Mouse (Mus musculus) stomach, embryonic 15.5 days (tissue): ENCODE measurements at regions not wholly inside any gene's neighbourhood (a gene's known extent, or its start where the extent isn't known, plus 50 kb on each side); places are given as distances from the start of the nearest gene placed in this dataset.

Experiments
- ATAC-seq: fragments of 200-750 bp; cut with Nextera tagmentation; 2 replicates; pipeline ENCODE4 v1.8.0; 2017; ENCODE audit warnings: low read depth, moderate number of reproducible peaks, moderate TSS enrichment; ENCODE audit not compliant: insufficient read depth, low FRiP score
- H3K27ac ChIP-seq: fragments of 300-500 bp; sonication (generic); 2 replicates; pipeline ENCODE4 v1.5.1; 2015; ENCODE audit warnings: mild to moderate bottlenecking, inconsistent platforms
- H3K27me3 ChIP-seq: fragments of 300-500 bp; sonication (generic); replicated peaks from 2 replicates; pipeline ENCODE4 v1.6.1; 2015; ENCODE audit warnings: inconsistent platforms
- H3K36me3 ChIP-seq: fragments of 300-500 bp; sonication (generic); 2 replicates; pipeline ENCODE4 v1.6.1; 2015; ENCODE audit warnings: inconsistent platforms
- H3K4me1 ChIP-seq: fragments of 300-500 bp; sonication (generic); 2 replicates; pipeline ENCODE4 v1.6.1; 2015; ENCODE audit warnings: inconsistent platforms
- H3K4me2 ChIP-seq: fragments of 300-500 bp; sonication (generic); 2 replicates; pipeline ENCODE4 v1.6.1; 2015; ENCODE audit warnings: mild to moderate bottlenecking, inconsistent platforms
- H3K4me3 ChIP-seq: fragments of 300-500 bp; sonication (generic); replicated peaks from 2 replicates; pipeline ENCODE4 v1.5.1; 2015; ENCODE audit warnings: inconsistent platforms
- H3K9ac ChIP-seq: fragments of 300-500 bp; sonication (generic); 2 replicates; pipeline ENCODE4 v1.6.1; 2015; ENCODE audit warnings: inconsistent platforms
- H3K9me3 ChIP-seq: fragments of 300-500 bp; sonication (generic); 2 replicates; pipeline ENCODE4 v1.6.1; 2016; ENCODE audit warnings: inconsistent platforms
- WGBS: fragments of 180-500 bp; shearing (Covaris S2); methylation state at CpG from one replicate; pipeline ENCODE4 v1.1.7; 2015; 5-methylcytosine and 5-hydroxymethylcytosine counted together

GRCm38 (mm10) chr17:7656503-7656902, 170.6 kb downstream of the Fndc1 start:
- no peaks in the 10 kb centered on the region for H3K4me1 ChIP-seq
- no peaks in the 10 kb centered on the region for H3K36me3 ChIP-seq
- no peaks in the 10 kb centered on the region for H3K9me3 ChIP-seq
- no peak overlapping the region for H3K27ac ChIP-seq
- no peak overlapping the region for H3K4me3 ChIP-seq
- no peak for ATAC-seq
- H3K27me3 ChIP-seq = no peaks in the 10 kb centered on the region
- no peak overlapping the region for H3K9ac ChIP-seq
- no peak overlapping the region for H3K4me2 ChIP-seq
- WGBS = 63% methylated on average over 1 of the region's 1 CpGs

DNA sequence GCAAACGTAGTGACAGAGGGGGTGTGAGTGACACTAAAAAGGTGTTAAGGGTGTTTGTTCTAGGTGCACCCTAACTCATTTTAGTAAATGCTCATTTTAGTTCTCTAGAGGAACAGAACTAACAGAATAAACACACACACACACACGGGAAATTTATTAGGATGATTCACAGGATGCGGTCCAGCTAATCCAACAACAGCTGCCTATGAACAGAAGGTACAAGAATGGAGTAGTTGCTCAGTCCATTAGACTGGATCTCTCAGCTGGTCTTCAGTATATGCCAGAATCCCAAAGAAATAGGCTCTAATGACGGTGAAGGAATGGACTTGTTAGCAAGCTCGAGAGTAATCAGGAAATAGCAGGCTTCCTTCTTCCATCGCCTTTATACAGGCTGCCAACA, 171.1 kb downstream of the Fndc1 start:
- H3K27me3 ChIP-seq = no peaks in the 10 kb centered on the region
- no peak for ATAC-seq
- 86% methylated on average over 6 of the region's 6 CpGs for WGBS

DNA sequence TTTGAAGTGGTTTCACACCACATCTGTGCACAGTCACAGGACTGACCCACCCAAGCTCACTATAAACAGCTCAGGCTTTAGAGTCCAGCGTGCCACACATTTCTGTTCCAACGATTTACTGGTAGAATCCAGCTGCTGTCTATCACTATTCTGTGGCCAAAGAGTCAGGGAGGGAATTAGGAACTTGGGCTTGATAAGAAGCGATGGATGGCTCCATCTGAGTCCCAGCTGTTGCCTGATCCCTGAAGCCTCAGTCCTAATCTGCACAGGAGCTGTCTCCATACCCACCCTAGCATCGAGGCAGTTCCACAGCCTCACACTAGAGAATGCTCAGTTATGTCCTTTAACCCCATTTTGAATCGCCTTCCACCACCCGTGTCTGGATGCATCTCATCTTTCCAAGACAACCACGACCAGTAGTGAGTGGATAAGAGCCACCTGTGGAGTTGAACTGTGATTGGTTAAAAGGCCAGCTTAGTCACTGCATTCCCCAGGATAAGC, 173.0 kb downstream of the Fndc1 start:
- Histone ChIP-seq H3K4me3 (no peak overlapping the region), H3K4me2 (no peak overlapping the region), H3K4me1 (no peaks in the 10 kb centered on the region), H3K9me3 (no peaks in the 10 kb centered on the region), H3K27ac (no peak overlapping the region), H3K27me3 (no peaks in the 10 kb centered on the region), H3K36me3 (no peaks in the 10 kb centered on the region), H3K9ac (no peak overlapping the region)
- ATAC-seq = peak; percentile 82
- 28% methylated on average over 7 of the region's 7 CpGs for WGBS

More for the DNA sequence above, 171.1 kb downstream of the Fndc1 start:
- Histone ChIP-seq H3K4me2 (no peak overlapping the region), H3K27ac (no peak overlapping the region), H3K36me3 (no peaks in the 10 kb centered on the region), H3K9me3 (no peaks in the 10 kb centered on the region), H3K4me3 (no peak overlapping the region), H3K9ac (no peak overlapping the region), H3K4me1 (no peaks in the 10 kb centered on the region)

DNA sequence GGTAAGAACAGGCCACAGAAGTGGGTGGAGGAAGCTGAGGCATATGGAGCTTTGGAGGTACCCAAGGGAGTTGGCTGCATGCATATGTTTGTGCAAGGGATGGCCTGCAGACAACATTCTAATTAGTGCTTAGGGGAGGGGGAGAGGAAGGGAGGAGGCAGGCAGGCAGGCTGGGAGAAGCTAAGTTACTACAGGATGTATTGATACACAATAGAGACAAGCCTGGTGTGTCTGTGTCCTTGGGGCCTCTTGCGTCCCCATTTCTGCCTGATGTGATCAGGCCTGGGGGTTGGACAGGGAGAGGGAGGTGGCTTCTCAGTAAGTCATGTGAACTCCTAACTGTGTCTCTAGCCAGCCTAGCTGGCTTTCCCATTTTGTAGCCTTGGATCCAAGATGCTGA, 175.1 kb downstream of the Fndc1 start:
- Histone ChIP-seq H3K27ac (no peak overlapping the region), H3K4me1 (no peaks in the 10 kb centered on the region), H3K9me3 (no peaks in the 10 kb centered on the region), H3K4me2 (no peak overlapping the region), H3K36me3 (no peaks in the 10 kb centered on the region), H3K9ac (no peak overlapping the region), H3K4me3 (no peak overlapping the region), H3K27me3 (no peaks in the 10 kb centered on the region)
- no peak for ATAC-seq
- 71% methylated on average over 1 of the region's 1 CpGs for WGBS

GRCm38 (mm10) chr17:7650417-7650816, 176.7 kb downstream of the Fndc1 start:
- no peak overlapping the region for H3K27ac ChIP-seq
- no peak for ATAC-seq
- WGBS = 82% methylated on average over 4 of the region's 4 CpGs
- H3K27me3 ChIP-seq = no peaks in the 10 kb centered on the region
- no peak overlapping the region for H3K4me2 ChIP-seq
- no peak overlapping the region for H3K9ac ChIP-seq
- no peaks in the 10 kb centered on the region for H3K4me1 ChIP-seq
- H3K4me3 ChIP-seq = no peak overlapping the region
- H3K36me3 ChIP-seq = no peaks in the 10 kb centered on the region
- no peaks in the 10 kb centered on the region for H3K9me3 ChIP-seq

DNA sequence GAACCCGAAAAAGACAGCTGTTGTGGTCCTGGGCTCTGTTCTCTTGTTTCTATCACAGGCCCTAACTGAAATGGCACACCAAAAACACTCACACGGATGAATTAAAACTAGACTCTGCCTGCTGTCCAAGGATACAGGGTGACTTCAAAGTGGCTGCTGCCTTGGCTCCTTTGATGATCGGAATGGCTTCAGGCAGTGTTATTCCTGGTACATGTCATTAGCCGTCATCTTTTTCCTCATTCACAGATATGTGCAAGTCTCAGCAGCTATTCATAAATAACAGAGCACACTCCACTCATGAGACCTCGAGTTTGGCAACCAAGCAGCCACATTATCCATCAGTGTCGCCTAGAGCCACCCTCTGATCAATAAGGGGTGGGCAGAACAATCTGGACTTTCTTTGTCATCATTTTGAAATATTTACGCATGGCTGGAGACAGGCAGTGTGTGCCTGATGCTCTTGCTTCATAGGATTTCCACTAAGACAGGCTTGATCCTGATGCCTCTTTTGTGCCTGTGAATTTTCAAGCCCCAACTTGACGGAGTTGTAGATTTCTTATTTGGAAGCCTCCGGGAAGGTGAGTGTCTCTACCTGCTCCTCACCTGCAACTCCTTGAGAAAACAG, 182.1 kb downstream of the Fndc1 start:
- Histone ChIP-seq H3K36me3 (no peaks in the 10 kb centered on the region), H3K9ac (no peak overlapping the region), H3K4me1 (0 out of 2 replicates have a peak, but pooled peaks cover 9% of the 10 kb centered on the region), H3K9me3 (no peaks in the 10 kb centered on the region), H3K4me2 (no peak overlapping the region), H3K4me3 (no peak overlapping the region), H3K27me3 (no peaks in the 10 kb centered on the region), H3K27ac (no peak overlapping the region)
- 56% methylated on average over 9 of the region's 9 CpGs for WGBS
- ATAC-seq = no peak

DNA sequence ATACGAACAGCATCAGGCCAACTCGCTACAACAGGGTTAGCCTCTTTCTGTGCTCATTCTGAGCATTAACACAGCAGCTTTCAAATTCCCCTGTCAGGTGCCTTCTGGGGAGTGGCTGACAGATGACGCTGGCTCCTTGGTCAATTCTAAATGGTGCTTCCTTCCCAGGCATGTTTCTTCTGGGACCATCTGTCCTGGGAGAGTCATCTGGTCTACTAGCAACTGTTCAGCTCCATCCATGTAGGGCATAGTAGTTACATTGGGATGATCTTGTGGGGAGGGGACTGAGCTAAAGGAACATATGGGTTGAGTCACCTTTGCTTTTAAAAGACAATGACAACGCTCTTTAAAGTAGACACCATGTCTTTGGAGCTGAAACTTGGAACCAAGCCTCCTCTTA, 183.5 kb downstream of the Fndc1 start:
- ATAC-seq = no peak
- Histone ChIP-seq H3K36me3 (no peaks in the 10 kb centered on the region), H3K4me2 (no peak overlapping the region), H3K4me1 (0 out of 2 replicates have a peak, but pooled peaks cover 9% of the 10 kb centered on the region), H3K27me3 (no peaks in the 10 kb centered on the region), H3K4me3 (no peak overlapping the region), H3K9ac (no peak overlapping the region), H3K27ac (no peak overlapping the region), H3K9me3 (no peaks in the 10 kb centered on the region)
- WGBS = 92% methylated on average over 4 of the region's 4 CpGs

DNA sequence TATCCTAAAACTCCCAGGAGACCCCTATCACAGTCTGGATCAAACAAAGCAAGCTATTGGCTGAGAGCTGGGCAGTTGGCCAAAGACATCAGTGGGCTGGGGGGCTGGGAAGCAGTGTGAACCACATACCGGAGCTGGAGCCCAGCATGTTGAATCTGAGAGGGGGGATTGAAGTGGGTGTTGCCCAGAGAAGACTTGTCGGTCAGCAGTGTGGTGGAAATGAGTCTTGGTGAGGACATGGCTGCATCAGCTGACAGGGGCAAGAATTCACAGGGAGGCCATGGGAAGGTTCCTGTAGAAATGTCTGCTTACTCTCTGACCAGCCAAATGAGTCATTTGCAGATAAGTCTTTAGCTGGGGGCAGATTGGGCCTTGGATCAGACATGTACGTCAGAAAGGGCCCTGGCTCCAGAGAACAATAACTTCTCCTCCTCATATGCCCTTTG, 184.6 kb downstream of the Fndc1 start:
- Histone ChIP-seq H3K27ac (no peak overlapping the region), H3K27me3 (no peaks in the 10 kb centered on the region), H3K36me3 (no peaks in the 10 kb centered on the region), H3K4me1 (0 out of 2 replicates have a peak, but pooled peaks cover 9% of the 10 kb centered on the region), H3K4me2 (no peak overlapping the region), H3K9ac (no peak overlapping the region), H3K4me3 (no peak overlapping the region), H3K9me3 (no peaks in the 10 kb centered on the region)
- WGBS = 25% methylated on average over 3 of the region's 3 CpGs
- ATAC-seq = peak; percentile 47; the same call in 1 of the 2 replicates

DNA sequence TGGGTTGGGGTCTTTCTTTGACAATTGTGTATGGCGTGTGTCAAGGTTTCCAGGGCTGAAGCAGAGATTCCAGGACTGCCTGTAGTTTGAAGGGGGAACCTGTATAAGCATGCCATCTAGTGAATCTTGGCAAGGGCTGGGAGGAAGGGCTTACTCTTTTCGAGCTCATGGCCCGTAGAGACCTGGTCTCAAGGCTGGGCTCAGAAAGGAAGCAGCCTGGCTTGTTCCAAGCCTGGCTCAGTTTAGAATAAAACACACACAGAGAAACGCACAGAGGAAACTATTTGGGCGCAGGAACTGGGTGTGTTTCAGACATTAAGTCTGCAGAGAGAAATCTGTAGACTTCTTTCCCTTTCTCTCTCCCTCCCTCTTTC, 192.8 kb downstream of the Fndc1 start:
- Histone ChIP-seq H3K4me2 (no peak overlapping the region), H3K9me3 (no peaks in the 10 kb centered on the region), H3K27me3 (no peaks in the 10 kb centered on the region), H3K4me3 (no peak overlapping the region), H3K4me1 (no peaks in the 10 kb centered on the region), H3K27ac (peak overlapping the region; percentile 78), H3K9ac (no peak overlapping the region), H3K36me3 (no peaks in the 10 kb centered on the region)
- WGBS = 48% methylated on average over 5 of the region's 5 CpGs
- ATAC-seq = no peak

DNA sequence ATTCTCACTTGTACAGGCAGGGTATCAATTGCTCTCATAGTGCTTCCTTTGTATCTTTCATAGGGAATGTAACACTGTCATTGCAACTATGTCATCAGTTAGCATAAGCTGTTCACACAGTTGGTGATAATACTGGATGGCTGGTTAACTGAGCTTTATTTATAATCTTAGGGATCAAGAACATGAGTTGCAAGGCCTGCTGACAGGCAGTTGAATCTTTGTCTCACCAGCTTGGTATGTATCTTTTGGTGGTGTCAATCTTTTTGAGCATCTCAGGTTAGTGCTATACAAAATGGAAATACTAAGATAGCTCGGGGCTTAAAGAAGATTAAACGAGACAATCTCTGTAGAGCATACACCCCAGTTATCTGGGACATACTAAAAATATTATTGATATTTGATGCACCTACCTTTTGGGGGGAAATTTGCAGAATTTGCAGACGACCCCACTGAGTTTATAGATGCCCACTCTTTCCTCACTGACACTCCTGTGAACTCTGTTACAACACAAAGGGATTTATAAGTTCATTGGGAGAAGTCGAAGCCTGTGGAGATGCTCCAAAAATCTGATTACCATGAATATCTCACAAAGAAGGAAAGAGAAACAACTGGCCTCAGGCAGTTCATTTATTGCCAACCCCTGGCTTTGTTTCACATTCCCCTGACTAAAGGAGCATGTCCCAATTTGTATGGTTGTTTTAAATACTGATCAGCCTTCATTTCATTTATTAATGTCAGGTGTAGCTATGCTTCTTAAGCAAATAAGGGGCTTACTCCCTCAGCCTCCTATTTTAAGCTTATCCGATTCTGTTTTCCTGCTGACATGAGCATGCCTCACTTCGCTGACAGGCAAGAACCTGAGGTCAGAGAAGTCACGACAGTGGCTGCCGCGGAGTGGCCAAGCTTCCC, 193.5 kb downstream of the Fndc1 start:
- peak overlapping the region; percentile 78 for H3K27ac ChIP-seq
- WGBS = 53% methylated on average over 9 of the region's 9 CpGs
- no peak overlapping the region for H3K4me2 ChIP-seq
- ATAC-seq = no peak
- H3K36me3 ChIP-seq = no peaks in the 10 kb centered on the region
- no peaks in the 10 kb centered on the region for H3K4me1 ChIP-seq
- H3K27me3 ChIP-seq = no peaks in the 10 kb centered on the region
- no peak overlapping the region for H3K9ac ChIP-seq
- no peaks in the 10 kb centered on the region for H3K9me3 ChIP-seq
- no peak overlapping the region for H3K4me3 ChIP-seq

DNA sequence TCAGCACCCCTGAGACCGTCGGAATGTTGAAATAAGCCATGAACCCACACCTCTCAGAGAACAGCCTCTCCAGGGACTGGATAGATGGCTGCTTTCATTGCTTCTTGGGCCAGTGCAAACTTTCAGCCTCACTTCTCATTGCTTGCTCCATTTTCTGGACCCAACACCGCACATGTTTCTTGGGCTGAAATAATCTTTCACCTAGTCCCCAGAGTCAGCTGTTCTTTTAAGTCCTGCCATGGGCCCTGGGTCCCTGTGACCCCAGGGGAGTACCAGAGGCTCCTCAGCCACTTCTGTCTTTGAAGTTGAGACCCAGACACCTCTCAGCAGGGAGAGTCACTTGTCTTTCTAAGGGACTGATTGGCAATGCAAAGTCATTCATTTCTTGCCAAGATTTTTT, 201.4 kb downstream of the Fndc1 start:
- Histone ChIP-seq H3K4me1 (no peaks in the 10 kb centered on the region), H3K9ac (no peak overlapping the region), H3K27me3 (no peaks in the 10 kb centered on the region), H3K4me3 (no peak overlapping the region), H3K27ac (no peak overlapping the region), H3K36me3 (no peaks in the 10 kb centered on the region), H3K9me3 (no peaks in the 10 kb centered on the region), H3K4me2 (no peak overlapping the region)
- ATAC-seq = no peak
- WGBS = 79% methylated on average over 3 of the region's 3 CpGs

DNA sequence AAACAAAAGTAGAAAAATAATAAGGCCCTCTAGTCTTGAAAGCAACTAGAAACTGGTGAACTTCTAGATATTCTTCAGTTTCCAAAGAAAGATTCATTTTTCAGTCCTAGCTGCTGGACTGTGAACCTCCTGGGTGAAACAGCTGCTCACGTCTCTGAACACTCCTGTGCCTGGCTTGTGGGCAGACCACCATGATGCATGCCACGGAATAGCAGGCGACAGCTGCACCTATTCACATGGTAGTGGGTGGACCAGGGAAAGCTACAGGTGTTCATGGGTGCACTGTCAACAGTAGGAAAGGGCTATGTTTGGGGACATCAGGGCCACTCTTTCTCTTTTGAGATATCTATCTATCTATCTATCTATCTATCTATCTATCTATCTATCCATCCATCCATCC, 203.7 kb downstream of the Fndc1 start:
- no peak overlapping the region for H3K4me3 ChIP-seq
- no peak overlapping the region for H3K9ac ChIP-seq
- H3K27me3 ChIP-seq = no peaks in the 10 kb centered on the region
- H3K27ac ChIP-seq = no peak overlapping the region
- H3K4me1 ChIP-seq = no peaks in the 10 kb centered on the region
- ATAC-seq = no peak
- no peaks in the 10 kb centered on the region for H3K36me3 ChIP-seq
- no peaks in the 10 kb centered on the region for H3K9me3 ChIP-seq
- WGBS = 85% methylated on average over 3 of the region's 3 CpGs
- H3K4me2 ChIP-seq = no peak overlapping the region
